Mouse (Mus musculus) forebrain, embryonic 11.5 days (tissue): ENCODE measurements around the gene Caap1. TPM values are rescaled to one million over a fixed set of nuclear protein-coding genes. Genes with fewer than 3 reads are reported as not detected.

Experiments used
- ATAC-seq: fragments of 200-750 bp; cut with Nextera tagmentation; replicated peaks from 2 replicates; pipeline ENCODE4 v1.8.0; 2017; ENCODE audit warnings: moderate TSS enrichment; ENCODE audit not compliant: low FRiP score
- DNase-seq: peaks from one replicate; pipeline ENCODE4 v3.0.0-alpha.2; 2017; ENCODE audit warnings: low spot score
- H3K27ac ChIP-seq: fragments of 300-500 bp; sonication (generic); 2 replicates; pipeline ENCODE4 v1.5.1; 2014; ENCODE audit warnings: low read depth, low read length
- H3K27me3 ChIP-seq: fragments of 300-500 bp; sonication (generic); 2 replicates; pipeline ENCODE4 v1.6.1; 2014; ENCODE audit warnings: mild to moderate bottlenecking, low read length, mixed read lengths; ENCODE audit not compliant: control insufficient read depth, insufficient read depth
- H3K36me3 ChIP-seq: fragments of 300-500 bp; sonication (generic); 2 replicates; pipeline ENCODE4 v1.6.1; 2014; ENCODE audit warnings: mild to moderate bottlenecking, low read length, moderate library complexity, mixed read lengths; ENCODE audit not compliant: control insufficient read depth, insufficient read depth
- H3K4me1 ChIP-seq: fragments of 300-500 bp; sonication (generic); replicated peaks from 2 replicates; pipeline ENCODE4 v1.6.1; 2014; ENCODE audit warnings: low read length, mixed read lengths; ENCODE audit not compliant: control insufficient read depth, insufficient read depth
- H3K4me2 ChIP-seq: fragments of 300-500 bp; sonication (generic); 2 replicates; pipeline ENCODE4 v1.6.1; 2014; ENCODE audit warnings: low read depth, mild to moderate bottlenecking, low read length, moderate library complexity, mixed read lengths; ENCODE audit not compliant: severe bottlenecking
- H3K4me3 ChIP-seq: fragments of 300-500 bp; sonication (generic); 2 replicates; pipeline ENCODE4 v1.5.1; 2014; ENCODE audit warnings: low read depth, low read length
- H3K9ac ChIP-seq: fragments of 300-500 bp; sonication (generic); 2 replicates; pipeline ENCODE4 v1.6.1; 2014; ENCODE audit warnings: low read length
- H3K9me3 ChIP-seq: fragments of 300-500 bp; sonication (generic); 2 replicates; pipeline ENCODE4 v1.6.1; 2016; ENCODE audit warnings: low read length, mixed read lengths; ENCODE audit not compliant: control insufficient read depth
- WGBS: fragments of 180-500 bp; shearing (Covaris S2); extraction: QIAGEN DNeasy Blood & Tissue Kit; methylation state at CpG from one replicate; pipeline ENCODE4 v1.1.7; 2014; 5-methylcytosine and 5-hydroxymethylcytosine counted together
- polyA plus RNA-seq: library from polyadenylated mRNA; unstranded; fragments of >200 nt; fragmentation: Nextera tagmentation; extraction: Ambion mirVana; gene quantifications from 2 replicates; pipeline ENCODE4 v1.2.1, GENCODE M21; 2014

Caap1 gene
- polyA plus RNA-seq, 1 experiment from 2014 or later = 31.4 TPM

GRCm38 (mm10) chr4:94533205-94533604, 23.4 kb downstream of the Caap1 start:
- no peak overlapping the region for H3K4me3 ChIP-seq
- no peaks in the 10 kb centered on the region for H3K4me1 ChIP-seq
- no peak for ATAC-seq
- H3K27ac ChIP-seq = no peak overlapping the region
- no peak overlapping the region for H3K9ac ChIP-seq
- no peaks in the 10 kb centered on the region for H3K36me3 ChIP-seq
- DNase-seq = no peak
- H3K4me2 ChIP-seq = no peak overlapping the region
- no peaks in the 10 kb centered on the region for H3K9me3 ChIP-seq
- H3K27me3 ChIP-seq = no peaks in the 10 kb centered on the region

GRCm38 (mm10) chr4:94529448-94529847, 27.1 kb downstream of the Caap1 start:
- H3K4me1 ChIP-seq = no peaks in the 10 kb centered on the region
- H3K4me3 ChIP-seq = no peak overlapping the region
- 91% methylated on average over 1 of the region's 1 CpGs for WGBS
- no peaks in the 10 kb centered on the region for H3K27me3 ChIP-seq
- no peak overlapping the region for H3K27ac ChIP-seq
- DNase-seq (no peak), ATAC-seq (no peak)
- no peak overlapping the region for H3K4me2 ChIP-seq
- H3K9ac ChIP-seq = no peak overlapping the region
- H3K36me3 ChIP-seq = no peaks in the 10 kb centered on the region
- no peaks in the 10 kb centered on the region for H3K9me3 ChIP-seq

- no peaks in the 10 kb centered on the region for H3K36me3 ChIP-seq
- no peak overlapping the region for H3K4me2 ChIP-seq
- ATAC-seq (no peak), DNase-seq (no peak)
- H3K4me1 ChIP-seq = no peaks in the 10 kb centered on the region
- no peak overlapping the region for H3K4me3 ChIP-seq
- H3K9ac ChIP-seq = no peak overlapping the region
- H3K27me3 ChIP-seq = no peaks in the 10 kb centered on the region
- no peaks in the 10 kb centered on the region for H3K9me3 ChIP-seq
- no peak overlapping the region for H3K27ac ChIP-seq
Measured at GRCm38 (mm10) chr4:94523321-94523720, 33.3 kb downstream of the Caap1 start.

GRCm38 (mm10) chr4:94517631-94518030, 39.0 kb downstream of the Caap1 start:
- no peaks in the 10 kb centered on the region for H3K4me1 ChIP-seq
- peak; percentile 63 for DNase-seq
- no peak overlapping the region for H3K4me2 ChIP-seq
- no peak overlapping the region for H3K4me3 ChIP-seq
- no peaks in the 10 kb centered on the region for H3K27me3 ChIP-seq
- WGBS = 67% methylated on average over 4 of the region's 4 CpGs
- no peak for ATAC-seq
- H3K36me3 ChIP-seq = no peaks in the 10 kb centered on the region
- no peaks in the 10 kb centered on the region for H3K9me3 ChIP-seq
- no peak overlapping the region for H3K9ac ChIP-seq
- no peak overlapping the region for H3K27ac ChIP-seq

GRCm38 (mm10) chr4:94515366-94515765, 41.2 kb downstream of the Caap1 start:
- Histone ChIP-seq H3K27me3 (no peaks in the 10 kb centered on the region), H3K27ac (no peak overlapping the region), H3K4me1 (no peaks in the 10 kb centered on the region), H3K36me3 (no peaks in the 10 kb centered on the region; the same call in 1 of the 2 replicates), H3K9me3 (no peaks in the 10 kb centered on the region), H3K9ac (no peak overlapping the region), H3K4me3 (no peak overlapping the region), H3K4me2 (no peak overlapping the region)
- ATAC-seq = no peak
- 74% methylated on average over 3 of the region's 3 CpGs for WGBS
- DNase-seq = no peak

GRCm38 (mm10) chr4:94476749-94477399, 79.7 kb downstream of the Caap1 start:
- Histone ChIP-seq H3K9me3 (no peaks in the 10 kb centered on the region), H3K36me3 (no peaks in the 10 kb centered on the region), H3K4me3 (no peak overlapping the region), H3K27me3 (no peaks in the 10 kb centered on the region), H3K4me1 (no peaks in the 10 kb centered on the region), H3K9ac (no peak overlapping the region), H3K27ac (no peak overlapping the region), H3K4me2 (no peak overlapping the region)
- ATAC-seq (0 out of 2 replicates have a peak, but pooled peaks have one; percentile 30), DNase-seq (no peak)
- 87% methylated on average over 18 of the region's 18 CpGs for WGBS

GRCm38 (mm10) chr4:94473286-94473685, 83.3 kb downstream of the Caap1 start:
- Histone ChIP-seq H3K4me1 (no peaks in the 10 kb centered on the region), H3K27me3 (no peaks in the 10 kb centered on the region), H3K4me2 (no peak overlapping the region), H3K27ac (no peak overlapping the region), H3K4me3 (no peak overlapping the region), H3K9ac (no peak overlapping the region), H3K36me3 (no peaks in the 10 kb centered on the region), H3K9me3 (no peaks in the 10 kb centered on the region)
- no peak for DNase-seq
- 88% methylated on average over 1 of the region's 1 CpGs for WGBS
- ATAC-seq = no peak

GRCm38 (mm10) chr4:94459424-94459823, 97.2 kb downstream of the Caap1 start:
- WGBS = 90% methylated on average over 2 of the region's 2 CpGs
- no peak overlapping the region for H3K4me3 ChIP-seq
- no peak overlapping the region for H3K4me2 ChIP-seq
- no peak overlapping the region for H3K27ac ChIP-seq
- no peaks in the 10 kb centered on the region for H3K36me3 ChIP-seq
- H3K9ac ChIP-seq = no peak overlapping the region
- no peaks in the 10 kb centered on the region for H3K27me3 ChIP-seq
- ATAC-seq = no peak
- no peaks in the 10 kb centered on the region for H3K9me3 ChIP-seq
- no peak for DNase-seq
- no peaks in the 10 kb centered on the region for H3K4me1 ChIP-seq

- Histone ChIP-seq H3K9ac (no peak overlapping the region), H3K27me3 (no peaks in the 10 kb centered on the region), H3K36me3 (no peaks in the 10 kb centered on the region), H3K4me2 (no peak overlapping the region), H3K9me3 (no peaks in the 10 kb centered on the region), H3K4me1 (no peaks in the 10 kb centered on the region), H3K4me3 (no peak overlapping the region), H3K27ac (no peak overlapping the region)
- ATAC-seq = no peak
- no peak for DNase-seq
- 88% methylated on average over 1 of the region's 1 CpGs for WGBS
Measured at GRCm38 (mm10) chr4:94454857-94455256, 101.7 kb downstream of the Caap1 start.
